In genomic region chr10:110175874-110176273, GRCm38 (mm10) we compare ENCODE assay signal across 25 mouse cellular contexts.
A peak's percentile ranks its signal among the peaks of the same experiment; 100 is the strongest.
DNase-seq lines count a peak whose midpoint lies in the region; ATAC-seq and TF ChIP-seq lines count a peak whose summit lies in the region.
"Had no signal": no experiment of that assay in that cellular context is flagged by ENCODE, and none has a peak within 500 bp of the region (broad histone marks: within the 10 kb centered on the region; RNA-seq: fewer than 3 reads in every experiment).

No protein-coding gene starts in this region.

- H3K27me3 ChIP-seq in forebrain, embryonic 16.5 days (replicated peaks; ENCODE audit: control insufficient read depth, insufficient read depth, low read length), result no peaks in the 10 kb centered on the region
- H3K27me3 ChIP-seq in forebrain, embryonic 14.5 days (replicated peaks; ENCODE audit: control insufficient read depth, insufficient read depth, low read length), result no peaks in the 10 kb centered on the region
- H3K27me3 ChIP-seq in kidney, postnatal 0 days (ENCODE audit: insufficient read depth, low read length), result no peaks in the 10 kb centered on the region
- no peaks in the 10 kb centered on the region for H3K27me3 ChIP-seq in neural tube, embryonic 14.5 days (ENCODE audit: control insufficient read depth, insufficient read depth, low read length)
- no peaks in the 10 kb centered on the region for H3K27me3 ChIP-seq in neural tube, embryonic 15.5 days (replicated peaks)
- H3K27me3 ChIP-seq: heart, embryonic 12.5 days; liver, embryonic 12.5 days; midbrain, embryonic 15.5 days had no signal

- H3K9me3 ChIP-seq in forebrain, embryonic 16.5 days (ENCODE audit: control insufficient read depth, low read length), result no peaks in the 10 kb centered on the region
- H3K9me3 ChIP-seq in forebrain, embryonic 14.5 days (replicated peaks; ENCODE audit: control insufficient read depth, low read length), result no peaks in the 10 kb centered on the region
- H3K9me3 ChIP-seq in kidney, postnatal 0 days (replicated peaks; ENCODE audit: low read length), result no peaks in the 10 kb centered on the region
- no peaks in the 10 kb centered on the region for H3K9me3 ChIP-seq in neural tube, embryonic 14.5 days (ENCODE audit: control insufficient read depth, low read length)
- no peaks in the 10 kb centered on the region for H3K9me3 ChIP-seq in neural tube, embryonic 15.5 days (replicated peaks)
- H3K9me3 ChIP-seq: heart, embryonic 12.5 days; liver, embryonic 12.5 days; midbrain, embryonic 15.5 days had no signal

- H3K4me2 ChIP-seq in forebrain, embryonic 16.5 days (ENCODE audit: low read length), result no peak overlapping the region
- H3K4me2 ChIP-seq in forebrain, embryonic 14.5 days (ENCODE audit: low read length), result no peak overlapping the region
- no peak overlapping the region for H3K4me2 ChIP-seq in kidney, postnatal 0 days (ENCODE audit: low read length)
- no peak overlapping the region for H3K4me2 ChIP-seq in neural tube, embryonic 14.5 days (ENCODE audit: low read depth, low read length)
- no peak overlapping the region for H3K4me2 ChIP-seq in neural tube, embryonic 15.5 days
- H3K4me2 ChIP-seq: heart, embryonic 12.5 days; liver, embryonic 12.5 days; midbrain, embryonic 15.5 days had no signal

- H3K27ac ChIP-seq in forebrain, embryonic 16.5 days (ENCODE audit: low read length), result no peak overlapping the region
- no peak overlapping the region for H3K27ac ChIP-seq in forebrain, embryonic 14.5 days (ENCODE audit: low read depth, low read length)
- H3K27ac ChIP-seq in kidney, postnatal 0 days, result no peak overlapping the region
- 0 out of 2 replicates have a peak overlapping the region, but pooled peaks have one; percentile 23 for H3K27ac ChIP-seq in neural tube, embryonic 14.5 days (ENCODE audit: low read depth, low read length)
- H3K27ac ChIP-seq in neural tube, embryonic 15.5 days (replicated peaks), result no peak overlapping the region; the same call in 1 of the 2 replicates
- H3K27ac ChIP-seq: heart, adult 2 months; liver, embryonic 12.5 days; macrophage; midbrain, embryonic 15.5 days had no signal

- 59% methylated on average over 5 of the region's 5 CpGs for WGBS in forebrain, embryonic 16.5 days
- 60% methylated on average over 5 of the region's 5 CpGs for WGBS in forebrain, embryonic 14.5 days
- 74% methylated on average over 5 of the region's 5 CpGs for WGBS in kidney, postnatal 0 days
- WGBS in neural tube, embryonic 14.5 days, result 53% methylated on average over 5 of the region's 5 CpGs
- WGBS in neural tube, embryonic 15.5 days, result 45% methylated on average over 5 of the region's 5 CpGs

- no peaks in the 10 kb centered on the region for H3K4me1 ChIP-seq in forebrain, embryonic 16.5 days (replicated peaks; ENCODE audit: control insufficient read depth, insufficient read depth, low read length)
- H3K4me1 ChIP-seq in forebrain, embryonic 14.5 days (ENCODE audit: control insufficient read depth, insufficient read depth, low read length), result no peaks in the 10 kb centered on the region
- H3K4me1 ChIP-seq in kidney, postnatal 0 days (replicated peaks; ENCODE audit: insufficient read depth, low read length), result no peaks in the 10 kb centered on the region
- no peaks in the 10 kb centered on the region for H3K4me1 ChIP-seq in neural tube, embryonic 14.5 days (ENCODE audit: control insufficient read depth, insufficient read depth, low read length)
- H3K4me1 ChIP-seq in neural tube, embryonic 15.5 days, result no peaks in the 10 kb centered on the region
- H3K4me1 ChIP-seq: heart, embryonic 12.5 days; liver, embryonic 12.5 days; midbrain, embryonic 15.5 days had no signal

- H3K36me3 ChIP-seq in forebrain, embryonic 16.5 days (ENCODE audit: control insufficient read depth, insufficient read depth), result no peaks in the 10 kb centered on the region
- no peaks in the 10 kb centered on the region for H3K36me3 ChIP-seq in forebrain, embryonic 14.5 days (ENCODE audit: control insufficient read depth, insufficient read depth, low read length)
- no peaks in the 10 kb centered on the region for H3K36me3 ChIP-seq in kidney, postnatal 0 days (ENCODE audit: insufficient read depth, low read length)
- no peaks in the 10 kb centered on the region for H3K36me3 ChIP-seq in neural tube, embryonic 14.5 days (ENCODE audit: control insufficient read depth, insufficient read depth, low read length)
- no peaks in the 10 kb centered on the region for H3K36me3 ChIP-seq in neural tube, embryonic 15.5 days
- H3K36me3 ChIP-seq: heart, embryonic 12.5 days; liver, embryonic 12.5 days; midbrain, embryonic 15.5 days had no signal

- no peak for TF ChIP-seq CTCF in kidney, postnatal 0 days (IDR thresholded peaks at IDR 0.05; ENCODE audit: low read depth)

- no peak overlapping the region for H3K4me3 ChIP-seq in forebrain, embryonic 16.5 days (replicated peaks; ENCODE audit: low read length)
- H3K4me3 ChIP-seq in forebrain, embryonic 14.5 days (ENCODE audit: low read depth, low read length), result no peak overlapping the region
- no peak overlapping the region for H3K4me3 ChIP-seq in kidney, postnatal 0 days (replicated peaks; ENCODE audit: low read depth, low read length)
- H3K4me3 ChIP-seq in neural tube, embryonic 14.5 days (ENCODE audit: low read depth, low read length), result no peak overlapping the region
- H3K4me3 ChIP-seq in neural tube, embryonic 15.5 days (replicated peaks), result no peak overlapping the region
- H3K4me3 ChIP-seq: heart, adult 2 months; heart, embryonic 12.5 days; liver, embryonic 12.5 days; midbrain, embryonic 15.5 days had no signal

- no peak for DNase-seq in forebrain, embryonic 14.5 days (ENCODE audit: low spot score)
- DNase-seq in kidney, postnatal 0 days (ENCODE audit: low spot score), result peak; percentile 18
- no peak for DNase-seq in kidney, postnatal 10 days
- DNase-seq: adrenal gland, postnatal 25 days; cerebellum, adult 2 months; cerebellum, postnatal 14 days; heart, adult 2 months; heart, postnatal 4 days; kidney, adult 9 months; kidney, postnatal 25 days; liver, postnatal 0 days; right cerebral cortex, postnatal 25 days; spleen, adult 18-20 months; thymus, postnatal 14 days had no signal

- peak; percentile 57 for ATAC-seq in forebrain, embryonic 16.5 days
- no peak for ATAC-seq in forebrain, embryonic 14.5 days
- no peak for ATAC-seq in kidney, postnatal 0 days (replicated peaks; ENCODE audit: low FRiP score, low read depth)
- ATAC-seq in neural tube, embryonic 14.5 days (ENCODE audit: low read depth), result 0 out of 2 replicates have a peak, but pooled peaks have one; percentile 28
- no peak for ATAC-seq in neural tube, embryonic 15.5 days (ENCODE audit: low FRiP score)
- no peak for ATAC-seq in erythroblast, adult 5-6 weeks (replicated peaks; ENCODE audit: low FRiP score, poor library complexity, severe bottlenecking)
- ATAC-seq: CD4-positive, CD25-positive, alpha-beta regulatory T cell, adult 4 months; intestine, postnatal 0 days; liver, embryonic 12.5 days; liver, postnatal 0 days; lung, postnatal 0 days; midbrain, embryonic 15.5 days had no signal

- no peak overlapping the region for H3K9ac ChIP-seq in forebrain, embryonic 16.5 days (replicated peaks; ENCODE audit: low read depth, low read length)
- H3K9ac ChIP-seq in forebrain, embryonic 14.5 days (ENCODE audit: low read length), result no peak overlapping the region
- no peak overlapping the region for H3K9ac ChIP-seq in kidney, postnatal 0 days (ENCODE audit: low read depth, low read length)
- H3K9ac ChIP-seq in neural tube, embryonic 14.5 days (replicated peaks; ENCODE audit: low read depth, low read length), result no peak overlapping the region
- no peak overlapping the region for H3K9ac ChIP-seq in neural tube, embryonic 15.5 days (replicated peaks)
- H3K9ac ChIP-seq: heart, embryonic 12.5 days; liver, embryonic 12.5 days; liver, postnatal 0 days; midbrain, embryonic 15.5 days had no signal

Comparison
In these comparisons a context has a peak if more than half of its experiments do, and no peak if none do; other contexts are left out.
1. ATAC-seq: peak in forebrain, embryonic 16.5 days (single experiment) and neural tube, embryonic 14.5 days (single experiment); none in forebrain, embryonic 14.5 days (single experiment), kidney, postnatal 0 days (single experiment), neural tube, embryonic 15.5 days (single experiment) and erythroblast, adult 5-6 weeks (single experiment).